Mouse (Mus musculus): ENCODE measurements around the gene Myl6b. TPM values are rescaled to one million over a fixed set of nuclear protein-coding genes. Genes with fewer than 3 reads are reported as not detected.

Myl6b gene
- polyA plus RNA-seq, 1 experiment = 0.67 TPM

DNA sequence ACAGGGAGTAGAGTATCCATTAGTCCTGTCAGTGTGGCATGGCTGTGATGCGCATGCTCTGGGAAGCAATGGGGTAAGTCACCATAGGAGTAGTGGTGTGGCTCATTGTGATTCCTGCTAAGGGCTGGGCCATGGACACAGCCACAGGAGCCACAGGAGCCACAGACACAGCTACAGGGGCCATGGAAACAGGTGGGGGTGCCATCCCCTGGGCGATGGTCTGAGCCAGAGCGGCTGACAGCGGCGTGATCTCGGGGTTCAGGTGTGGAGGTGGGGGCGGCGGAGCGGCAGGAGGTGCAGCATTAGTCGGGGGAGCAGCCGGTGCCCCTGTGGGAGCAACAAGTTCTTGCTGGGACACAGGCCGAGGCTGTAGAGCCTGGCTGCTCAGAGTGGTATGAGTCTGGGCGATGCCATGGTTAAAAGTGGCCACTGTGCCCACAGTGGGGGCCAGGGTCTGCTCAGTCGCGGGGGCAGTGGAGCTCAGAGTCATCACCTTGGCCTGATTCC is 45.7 kb upstream of the Myl6b start:
- Histone ChIP-seq H3K27me3 (ENCODE audit: control insufficient read depth, insufficient read depth, low read length) (no peaks in the 10 kb centered on the region), H3K4me3 (ENCODE audit: extremely low read depth, insufficient read depth, insufficient read length) (no peak overlapping the region), H3K36me3 (ENCODE audit: control insufficient read depth, insufficient read depth, low read length) (peaks cover 27% of the 10 kb centered on the region), H3K4me1 (ENCODE audit: control insufficient read depth, insufficient read depth, insufficient read length) (no peaks in the 10 kb centered on the region; the same call in none of the 2 replicates), H3K27ac (ENCODE audit: insufficient read depth, low read length) (no peak overlapping the region)
- no peak for TF ChIP-seq POLR2A (IDR thresholded peaks at IDR 0.05; ENCODE audit: low read depth, low read length)
- 97% methylated on average over 15 of the region's 15 CpGs for WGBS
- DNase-seq (ENCODE audit: low read depth in 1 of 2, low spot score in 2 of 2) = no peak

GRCm38 (mm10) chr10:128543100-128543499 is 44.6 kb upstream of the Myl6b start:
- H3K4me1 ChIP-seq (ENCODE audit: control insufficient read depth, insufficient read depth, insufficient read length) = no peaks in the 10 kb centered on the region; the same call in none of the 2 replicates
- H3K36me3 ChIP-seq (ENCODE audit: control insufficient read depth, insufficient read depth, low read length) = peaks cover 27% of the 10 kb centered on the region
- H3K27me3 ChIP-seq (ENCODE audit: control insufficient read depth, insufficient read depth, low read length) = no peaks in the 10 kb centered on the region
- H3K4me3 ChIP-seq (ENCODE audit: extremely low read depth, insufficient read depth, insufficient read length) = no peak overlapping the region
- WGBS = 89% methylated on average over 2 of the region's 2 CpGs
- H3K27ac ChIP-seq (ENCODE audit: insufficient read depth, low read length) = no peak overlapping the region
- TF ChIP-seq POLR2A (IDR thresholded peaks at IDR 0.05; ENCODE audit: low read depth, low read length) (no peak), CTCF (IDR thresholded peaks at IDR 0.05; ENCODE audit: extremely low read depth, insufficient read depth, insufficient read length, insufficient replicate concordance) (no peak)
- DNase-seq (ENCODE audit: low read depth in 1 of 2, low spot score in 2 of 2) = no peak

- Histone ChIP-seq H3K27me3 (ENCODE audit: control insufficient read depth, insufficient read depth, low read length) (no peaks in the 10 kb centered on the region), H3K36me3 (ENCODE audit: control insufficient read depth, insufficient read depth, low read length) (peaks cover 5% of the 10 kb centered on the region; the same call in 1 of the 2 replicates), H3K27ac (ENCODE audit: insufficient read depth, low read length) (no peak overlapping the region), H3K4me3 (ENCODE audit: extremely low read depth, insufficient read depth, insufficient read length) (no peak overlapping the region), H3K4me1 (ENCODE audit: control insufficient read depth, insufficient read depth, insufficient read length) (no peaks in the 10 kb centered on the region; the same call in 1 of the 2 replicates)
- TF ChIP-seq POLR2A (IDR thresholded peaks at IDR 0.05; ENCODE audit: low read depth, low read length) = no peak
- TF ChIP-seq CTCF (IDR thresholded peaks at IDR 0.05; ENCODE audit: extremely low read depth, insufficient read depth, insufficient read length, insufficient replicate concordance) = no peak
- no peak for DNase-seq (ENCODE audit: low read depth in 1 of 2, low spot score in 2 of 2)
- WGBS = 79% methylated on average over 1 of the region's 1 CpGs
Observed at GRCm38 (mm10) chr10:128538340-128538870, 39.9 kb upstream of the Myl6b start.

- DNase-seq (ENCODE audit: low read depth in 1 of 2, low spot score in 2 of 2) = peak; percentile 90 to 92
- Histone ChIP-seq H3K4me3 (ENCODE audit: extremely low read depth, insufficient read depth, insufficient read length) (no peak overlapping the region), H3K4me1 (ENCODE audit: control insufficient read depth, insufficient read depth, insufficient read length) (no peaks in the 10 kb centered on the region; the same call in 1 of the 2 replicates), H3K36me3 (ENCODE audit: control insufficient read depth, insufficient read depth, low read length) (0 out of 2 replicates have a peak, but pooled peaks cover 2% of the 10 kb centered on the region), H3K27me3 (ENCODE audit: control insufficient read depth, insufficient read depth, low read length) (no peaks in the 10 kb centered on the region), H3K27ac (ENCODE audit: insufficient read depth, low read length) (peak overlapping the region; percentile 69)
- WGBS = 10% methylated on average over 18 of the region's 18 CpGs
- no peak for TF ChIP-seq POLR2A (IDR thresholded peaks at IDR 0.05; ENCODE audit: low read depth, low read length)
- TF ChIP-seq CTCF (IDR thresholded peaks at IDR 0.05; ENCODE audit: extremely low read depth, insufficient read depth, insufficient read length, insufficient replicate concordance) = peak; percentile 80; the same call in 1 of the 2 replicates
Observed at GRCm38 (mm10) chr10:128536266-128536940, 37.9 kb upstream of the Myl6b start.

GRCm38 (mm10) chr10:128535624-128536265 is 37.3 kb upstream of the Myl6b start:
- DNase-seq (ENCODE audit: low read depth in 1 of 2, low spot score in 2 of 2) = no peak
- WGBS = 33% methylated on average over 4 of the region's 4 CpGs
- no peak overlapping the region for H3K4me3 ChIP-seq (ENCODE audit: extremely low read depth, insufficient read depth, insufficient read length)
- peak overlapping the region; percentile 69 for H3K27ac ChIP-seq (ENCODE audit: insufficient read depth, low read length)
- no peaks in the 10 kb centered on the region for H3K27me3 ChIP-seq (ENCODE audit: control insufficient read depth, insufficient read depth, low read length)
- no peaks in the 10 kb centered on the region; the same call in 1 of the 2 replicates for H3K4me1 ChIP-seq (ENCODE audit: control insufficient read depth, insufficient read depth, insufficient read length)
- TF ChIP-seq POLR2A (IDR thresholded peaks at IDR 0.05; ENCODE audit: low read depth, low read length) (no peak), CTCF (IDR thresholded peaks at IDR 0.05; ENCODE audit: extremely low read depth, insufficient read depth, insufficient read length, insufficient replicate concordance) (no peak)
- H3K36me3 ChIP-seq (ENCODE audit: control insufficient read depth, insufficient read depth, low read length) = no peaks in the 10 kb centered on the region

- 76% methylated on average over 2 of the region's 2 CpGs for WGBS
Observed at GRCm38 (mm10) chr10:128535206-128535605, 36.7 kb upstream of the Myl6b start.

More at GRCm38 (mm10) chr10:128535206-128535605, 36.7 kb upstream of the Myl6b start:
- Histone ChIP-seq H3K27me3 (ENCODE audit: control insufficient read depth, insufficient read depth, low read length) (no peaks in the 10 kb centered on the region), H3K4me1 (ENCODE audit: control insufficient read depth, insufficient read depth, insufficient read length) (no peaks in the 10 kb centered on the region; the same call in 1 of the 2 replicates), H3K4me3 (ENCODE audit: extremely low read depth, insufficient read depth, insufficient read length) (no peak overlapping the region), H3K27ac (ENCODE audit: insufficient read depth, low read length) (peak overlapping the region; percentile 39; the same call in 1 of the 2 replicates), H3K36me3 (ENCODE audit: control insufficient read depth, insufficient read depth, low read length) (no peaks in the 10 kb centered on the region)
- TF ChIP-seq CTCF (IDR thresholded peaks at IDR 0.05; ENCODE audit: extremely low read depth, insufficient read depth, insufficient read length, insufficient replicate concordance) (no peak), POLR2A (IDR thresholded peaks at IDR 0.05; ENCODE audit: low read depth, low read length) (no peak)
- no peak for DNase-seq (ENCODE audit: low read depth in 1 of 2, low spot score in 2 of 2)
